16 mouse cellular contexts compared by ENCODE assay signal in the genomic region with DNA sequence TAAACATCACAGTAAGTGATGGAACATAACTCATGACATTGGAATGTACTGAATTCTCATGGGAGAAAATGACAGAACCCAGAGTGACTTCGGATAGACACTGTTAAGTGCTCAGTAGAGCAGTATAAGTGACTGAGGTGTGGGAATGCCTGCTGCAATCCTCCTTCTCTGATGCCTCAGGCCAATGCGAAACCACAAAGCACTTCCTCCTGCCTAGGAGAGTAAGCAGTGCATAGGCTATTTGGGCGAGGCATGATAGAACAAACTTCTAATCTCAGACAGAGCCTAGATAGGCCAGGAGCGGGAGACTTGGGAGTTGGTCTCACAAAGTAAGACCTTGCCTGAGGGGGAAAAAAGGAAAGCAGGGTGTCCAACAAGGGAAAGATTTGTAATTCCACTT.
"Had no signal": no experiment of that assay in that cellular context is flagged by ENCODE, and none has a peak within 500 bp of the region (broad histone marks: within the 10 kb centered on the region; RNA-seq: fewer than 3 reads in every experiment).

No protein-coding gene starts in this region.

- ATAC-seq: liver, postnatal 0 days had no signal

- DNase-seq: kidney, adult 9 months; kidney, postnatal 10 days; layer of hippocampus, adult 9-11 months; layer of hippocampus, postnatal 36 days; liver; liver, embryonic 13.5 days; liver, postnatal 0 days; lung, postnatal 14 days; midbrain, embryonic 14.5 days; right cerebral cortex, adult 18-20 months; right cerebral cortex, postnatal 25 days; thymus, postnatal 4 days had no signal

- H3K4me1 ChIP-seq: limb, embryonic 12.5 days; lung, embryonic 15.5 days; neural tube, embryonic 15.5 days had no signal

- H3K9me3 ChIP-seq: limb, embryonic 12.5 days; liver, embryonic 13.5 days; lung, embryonic 15.5 days; neural tube, embryonic 15.5 days had no signal

- H3K27ac ChIP-seq: limb, embryonic 12.5 days; liver, embryonic 13.5 days; lung, embryonic 15.5 days had no signal

- H3K9ac ChIP-seq: limb, embryonic 12.5 days; liver, embryonic 13.5 days; liver, postnatal 0 days; lung, embryonic 15.5 days; neural tube, embryonic 15.5 days had no signal

- H3K27me3 ChIP-seq: limb, embryonic 12.5 days; liver, embryonic 13.5 days; lung, embryonic 15.5 days; neural tube, embryonic 15.5 days had no signal

- H3K4me2 ChIP-seq: limb, embryonic 12.5 days; liver, embryonic 13.5 days; lung, embryonic 15.5 days; neural tube, embryonic 15.5 days had no signal

- H3K4me3 ChIP-seq: limb, embryonic 12.5 days; liver, embryonic 13.5 days; lung, embryonic 15.5 days; myocyte; neural tube, embryonic 15.5 days had no signal

- H3K36me3 ChIP-seq: liver, embryonic 13.5 days; lung, embryonic 15.5 days; neural tube, embryonic 15.5 days had no signal
